Mouse (Mus musculus) lung, postnatal 0 days (tissue): ENCODE data around the gene Kazn.
A peak's percentile ranks its signal among the peaks of the same experiment; 100 is the strongest.

ENCODE experiments used
- CTCF ChIP-seq: IDR thresholded peaks from 2 replicates; pipeline ENCODE4 v1.5.1; 2016; ENCODE audit warnings: antibody characterized with exemption, mild to moderate bottlenecking
- EP300 ChIP-seq: IDR thresholded peaks from 2 replicates; pipeline ENCODE4 v1.6.1; 2016; ENCODE audit warnings: antibody characterized with exemption, mild to moderate bottlenecking, control low read depth

GRCm38 (mm10) chr4:142248426-142248825, 9.2 kb upstream of the Kazn start:
- TF ChIP-seq CTCF (peak; percentile 99), EP300 (no peak)
